Mouse (Mus musculus) liver, adult 2 months (tissue): ENCODE data around the gene Ptpra.

Experiments
- CTCF ChIP-seq: fragments of 200-500 bp; IDR thresholded peaks from 2 replicates; pipeline ENCODE4 v1.5.1; 2011; ENCODE audit warnings: low read depth, low read length, control low read depth
- POLR2A ChIP-seq: fragments of 200-500 bp; IDR thresholded peaks from 2 replicates; pipeline ENCODE4 v1.6.1; 2011; ENCODE audit warnings: low read length, control low read depth; ENCODE audit not compliant: insufficient read depth; ENCODE audit errors: extremely low read depth

- no peak for TF ChIP-seq CTCF
- TF ChIP-seq POLR2A: no peak
Observed at GRCm38 (mm10) chr2:130496037-130496436, 46.0 kb downstream of the Ptpra start.
